8 mouse cellular contexts compared by ENCODE assay signal in genomic region chr13:18868030-18868490, GRCm38 (mm10).
A peak's percentile ranks its signal among the peaks of the same experiment; 100 is the strongest.
DNase-seq lines count a peak whose midpoint lies in the region; ATAC-seq lines count a peak whose summit lies in the region.

No protein-coding gene starts in this region.

- WGBS in liver, embryonic 12.5 days (ENCODE audit: insufficient replicate concordance), result 70% methylated on average over 5 of the region's 5 CpGs
- whole genome bisulfite sequencing in forebrain, embryonic 14.5 days, result 48% methylated on average over 5 of the region's 5 CpGs
- WGBS in midbrain, embryonic 13.5 days, result 50% methylated on average over 5 of the region's 5 CpGs

- no peaks in the 10 kb centered on the region for H3K9me3 ChIP-seq in liver, embryonic 12.5 days (replicated peaks)
- H3K9me3 ChIP-seq in forebrain, embryonic 14.5 days (replicated peaks; ENCODE audit: control insufficient read depth, low read length), result no peaks in the 10 kb centered on the region
- no peaks in the 10 kb centered on the region for H3K9me3 ChIP-seq in midbrain, embryonic 13.5 days

- no peaks in the 10 kb centered on the region for H3K27me3 ChIP-seq in liver, embryonic 12.5 days (replicated peaks)
- no peaks in the 10 kb centered on the region for H3K27me3 ChIP-seq in forebrain, embryonic 14.5 days (replicated peaks; ENCODE audit: control insufficient read depth, insufficient read depth, low read length)
- no peaks in the 10 kb centered on the region for H3K27me3 ChIP-seq in midbrain, embryonic 13.5 days

- ATAC-seq in liver, embryonic 12.5 days, result no peak
- peak; percentile 68; the same call in 1 of the 2 replicates for ATAC-seq in cerebellum, adult (ENCODE audit: insufficient number of reproducible peaks, low FRiP score, low TSS enrichment)
- ATAC-seq in forebrain, embryonic 14.5 days, result peak; percentile 84
- peak; percentile 85 for ATAC-seq in midbrain, embryonic 13.5 days
- ATAC-seq in megakaryocyte, adult 5-6 weeks (ENCODE audit: poor library complexity, severe bottlenecking), result no peak

- peak; percentile 10 for DNase-seq in liver
- DNase-seq in forebrain, embryonic 14.5 days (ENCODE audit: low spot score), result peak; percentile 75
- DNase-seq in kidney, postnatal 14 days, result peak; percentile 52
- no peak for DNase-seq in thymus, postnatal 0 days (ENCODE audit: low spot score)

- H3K4me3 ChIP-seq in liver, embryonic 12.5 days, result no peak overlapping the region
- no peak overlapping the region for H3K4me3 ChIP-seq in forebrain, embryonic 14.5 days (ENCODE audit: low read depth, low read length)
- H3K4me3 ChIP-seq in midbrain, embryonic 13.5 days (replicated peaks), result no peak overlapping the region

- peaks cover 12% of the 10 kb centered on the region for H3K36me3 ChIP-seq in liver, embryonic 12.5 days
- peaks cover 15% of the 10 kb centered on the region for H3K36me3 ChIP-seq in forebrain, embryonic 14.5 days (ENCODE audit: control insufficient read depth, insufficient read depth, low read length)
- peaks cover 31% of the 10 kb centered on the region for H3K36me3 ChIP-seq in midbrain, embryonic 13.5 days

- H3K4me2 ChIP-seq in liver, embryonic 12.5 days, result no peak overlapping the region
- H3K4me2 ChIP-seq in forebrain, embryonic 14.5 days (ENCODE audit: low read length), result no peak overlapping the region
- no peak overlapping the region for H3K4me2 ChIP-seq in midbrain, embryonic 13.5 days (replicated peaks)

- no peaks in the 10 kb centered on the region for H3K4me1 ChIP-seq in liver, embryonic 12.5 days
- no peaks in the 10 kb centered on the region for H3K4me1 ChIP-seq in forebrain, embryonic 14.5 days (ENCODE audit: control insufficient read depth, insufficient read depth, low read length)
- H3K4me1 ChIP-seq in midbrain, embryonic 13.5 days (replicated peaks), result peaks cover 4% of the 10 kb centered on the region; the same call in 1 of the 2 replicates

- H3K9ac ChIP-seq in liver, embryonic 12.5 days, result no peak overlapping the region
- no peak overlapping the region for H3K9ac ChIP-seq in forebrain, embryonic 14.5 days (ENCODE audit: low read length)
- H3K9ac ChIP-seq in midbrain, embryonic 13.5 days (replicated peaks), result no peak overlapping the region

- H3K27ac ChIP-seq in liver, embryonic 12.5 days, result no peak overlapping the region
- H3K27ac ChIP-seq in forebrain, embryonic 14.5 days (ENCODE audit: low read depth, low read length), result 0 out of 2 replicates have a peak overlapping the region, but pooled peaks have one; percentile 15
- H3K27ac ChIP-seq in midbrain, embryonic 13.5 days, result no peak overlapping the region

Comparison
In these comparisons a context has a peak if more than half of its experiments do, and no peak if none do; other contexts are left out.
1. ATAC-seq: peak in cerebellum, adult (single experiment), forebrain, embryonic 14.5 days (single experiment) and midbrain, embryonic 13.5 days (single experiment); none in liver, embryonic 12.5 days (single experiment) and megakaryocyte, adult 5-6 weeks (single experiment).